Mouse (Mus musculus) naive thymus-derived CD4-positive, alpha-beta T cell, adult 2 months (primary cell): ENCODE results near the gene Atg7.

Experiments
- DNase-seq: peaks from one replicate; pipeline ENCODE4 v3.0.0-alpha.2; 2011; ENCODE audit warnings: low read depth

Gene Atg7

DNA sequence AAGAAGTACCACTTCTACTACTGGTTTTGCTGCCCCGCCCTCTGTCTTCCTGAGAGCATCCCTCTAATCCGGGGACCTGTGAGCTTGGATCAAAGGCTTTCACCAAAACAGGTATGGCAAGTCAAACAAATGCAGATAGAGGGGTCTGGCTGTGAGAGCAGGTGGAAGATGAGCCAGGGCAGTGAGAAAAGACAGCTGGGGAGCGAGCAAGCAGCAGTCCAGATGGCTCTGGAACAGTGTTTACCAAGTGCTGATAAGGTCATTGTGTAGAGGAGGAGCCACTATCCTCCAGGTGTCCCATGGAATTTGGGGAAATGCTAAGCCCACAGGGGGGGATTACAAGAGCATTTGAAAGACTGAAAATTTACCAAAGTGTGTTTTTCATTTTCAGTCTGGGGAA lies 41.5 kb downstream of the Atg7 start:
- no peak for DNase-seq

GRCm38 (mm10) chr6:114685412-114685811 lies 42.5 kb downstream of the Atg7 start:
- no peak for DNase-seq

DNA sequence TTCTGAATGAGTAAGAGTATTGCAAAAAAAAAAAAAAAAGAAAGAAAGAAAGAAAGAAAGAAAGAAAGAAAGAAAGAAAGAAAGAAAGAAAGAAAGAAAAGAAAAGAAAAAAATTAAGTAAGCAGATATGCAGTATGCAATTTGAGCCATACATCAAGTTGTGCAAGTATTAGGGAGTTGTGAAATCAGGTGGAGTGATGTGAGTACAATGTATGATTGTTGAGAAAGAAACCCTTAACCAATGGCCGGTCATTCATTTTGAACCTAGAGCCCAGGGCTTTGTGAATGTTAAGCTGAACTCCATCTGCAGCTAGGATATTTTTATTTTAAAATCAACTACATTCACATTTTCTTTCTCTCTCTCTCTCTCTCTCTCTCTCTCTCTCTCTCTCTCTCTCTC lies 44.1 kb downstream of the Atg7 start:
- no peak for DNase-seq

GRCm38 (mm10) chr6:114690661-114691060 lies 47.8 kb downstream of the Atg7 start:
- DNase-seq: no peak

DNA sequence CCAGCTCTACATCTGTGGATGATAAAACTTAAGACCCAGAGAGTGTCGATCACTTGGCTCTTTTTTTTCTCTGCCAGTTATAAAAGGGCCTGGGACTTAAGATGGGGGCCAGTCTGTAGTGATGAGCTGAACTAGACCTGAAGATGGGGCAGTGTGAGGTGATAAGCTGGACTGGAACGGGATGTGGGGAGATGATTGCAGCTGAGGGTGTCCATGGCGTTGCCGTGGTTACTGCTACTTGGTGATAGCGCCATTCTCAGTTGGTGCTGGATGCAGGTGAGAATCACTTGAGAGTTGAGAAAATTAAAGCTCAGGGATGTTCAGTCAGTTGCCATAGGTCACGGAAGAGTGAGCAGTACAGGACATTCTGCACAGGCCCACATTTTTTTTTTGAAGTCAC lies 48.6 kb downstream of the Atg7 start:
- DNase-seq: no peak

GRCm38 (mm10) chr6:114692691-114693090 lies 49.8 kb downstream of the Atg7 start:
- DNase-seq: no peak

DNA sequence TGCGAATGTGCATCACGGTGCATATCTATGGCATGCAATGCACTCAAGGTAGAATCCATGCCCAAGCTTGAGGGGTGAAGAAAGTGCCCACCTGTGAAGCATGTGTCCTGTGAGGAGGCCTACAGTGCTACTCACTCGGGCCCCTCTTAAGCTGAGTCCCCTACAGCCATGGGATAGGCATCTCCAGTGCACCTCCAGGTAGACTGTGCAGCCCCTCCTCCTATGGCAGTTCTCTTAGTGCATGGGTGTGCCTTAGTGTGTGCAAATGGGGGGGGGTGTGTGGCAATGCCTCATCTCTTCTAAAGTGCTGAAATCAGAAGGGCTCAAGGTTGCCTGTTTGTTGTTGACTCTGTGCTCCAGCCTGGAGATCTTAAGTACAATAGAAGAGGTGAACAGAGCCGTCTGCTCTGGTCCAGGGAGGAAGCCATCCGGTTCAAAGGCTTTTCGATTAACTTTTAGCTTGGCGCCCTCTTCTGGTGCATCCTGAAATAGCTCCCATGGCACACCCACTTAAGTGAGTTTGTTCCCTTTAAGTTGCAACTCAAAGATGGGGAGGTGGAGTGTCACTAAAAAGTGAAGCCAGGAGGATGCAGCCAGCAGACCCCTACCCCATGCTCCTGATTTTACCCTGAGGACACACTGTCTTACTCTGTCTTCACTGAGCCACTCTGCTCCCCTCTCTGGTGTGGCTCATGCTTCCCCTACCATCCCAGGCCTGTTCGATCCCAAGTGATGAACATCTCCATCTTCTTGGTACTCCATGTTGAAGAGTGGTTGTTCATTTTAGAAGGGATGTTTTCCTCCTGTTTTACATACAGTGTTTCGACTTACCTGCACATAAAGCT lies 55.0 kb downstream of the Atg7 start:
- peak; percentile 77 for DNase-seq

DNA sequence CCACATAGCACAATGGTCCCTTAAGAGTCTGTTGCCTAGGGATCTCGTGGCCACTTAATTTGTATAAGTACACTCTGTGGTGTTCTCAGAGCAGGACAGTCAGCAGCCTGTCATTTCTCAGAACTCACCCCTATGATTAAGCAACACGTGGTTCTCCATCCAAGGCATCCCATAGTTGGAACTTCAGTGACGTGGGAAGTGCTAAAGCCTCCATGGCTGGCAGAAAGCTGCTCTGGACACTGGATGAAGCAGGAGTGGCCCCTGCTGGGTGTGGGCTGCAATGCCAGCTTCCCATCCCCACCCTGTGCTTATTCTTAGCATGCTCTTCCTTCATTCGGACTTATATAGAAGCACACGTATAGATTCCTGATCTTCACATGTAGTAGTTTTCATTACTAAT lies 55.7 kb downstream of the Atg7 start:
- DNase-seq: no peak

DNA sequence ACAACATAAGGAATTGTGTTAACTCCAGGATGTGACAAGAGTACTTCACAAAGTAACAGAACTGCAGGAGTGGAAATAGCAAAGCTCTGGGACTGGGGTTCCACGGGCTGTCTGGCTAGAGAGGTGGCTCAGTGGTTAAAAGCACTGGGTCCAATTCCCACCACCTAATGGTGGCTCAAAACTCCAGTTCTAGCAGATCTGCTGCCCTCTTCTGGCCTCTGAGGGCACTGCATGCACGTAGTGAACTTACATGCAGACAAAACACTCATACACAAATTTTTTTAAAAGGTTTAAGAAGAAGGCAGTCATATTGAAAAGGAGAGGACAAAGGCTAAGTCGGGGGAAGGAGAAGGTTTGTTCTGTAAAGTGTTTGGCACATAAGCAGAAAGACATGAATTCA lies 57.8 kb downstream of the Atg7 start:
- peak; percentile 25 for DNase-seq

GRCm38 (mm10) chr6:114707032-114707431 lies 64.1 kb downstream of the Atg7 start:
- no peak for DNase-seq

DNA sequence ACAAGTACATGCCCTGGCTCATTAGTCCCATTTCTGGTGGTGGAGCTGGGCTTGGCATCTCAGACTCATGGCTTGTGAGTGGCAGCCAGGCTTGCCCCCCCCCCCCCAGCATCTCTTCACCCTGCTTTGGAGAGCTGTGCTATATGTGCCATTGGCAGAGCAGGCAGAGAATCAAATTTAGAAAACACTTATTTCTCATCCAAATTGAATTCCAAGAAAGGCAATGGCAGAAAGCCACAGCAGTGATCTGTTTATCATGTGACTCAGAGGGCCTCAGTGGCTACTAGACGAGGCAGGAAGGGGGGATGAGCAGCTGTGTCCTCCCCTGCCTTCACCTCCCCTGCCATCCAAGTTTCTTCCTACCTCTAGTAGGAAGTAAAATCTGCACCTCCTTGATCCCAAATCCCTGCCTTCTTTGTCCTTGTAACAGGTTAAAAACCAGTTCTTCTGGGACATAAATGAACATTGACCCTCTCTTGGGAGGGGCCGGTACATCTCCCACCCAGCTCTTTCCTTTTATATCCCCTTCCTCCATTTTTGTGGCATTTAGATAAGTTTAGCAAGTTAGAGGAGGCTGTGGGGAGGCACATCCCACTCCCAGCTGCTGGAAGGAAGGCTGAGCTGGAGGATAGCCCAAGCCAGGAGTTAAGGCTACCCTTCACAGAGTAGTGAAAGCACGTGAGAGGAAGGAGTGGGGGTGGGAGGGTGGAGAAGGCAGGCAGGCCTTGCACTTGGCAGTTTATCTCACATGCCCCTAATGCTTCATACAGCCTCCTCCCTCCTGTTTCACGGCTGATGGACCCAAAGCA lies 69.5 kb downstream of the Atg7 start:
- DNase-seq: no peak

GRCm38 (mm10) chr6:114713538-114713937 lies 70.6 kb downstream of the Atg7 start:
- no peak for DNase-seq

DNA sequence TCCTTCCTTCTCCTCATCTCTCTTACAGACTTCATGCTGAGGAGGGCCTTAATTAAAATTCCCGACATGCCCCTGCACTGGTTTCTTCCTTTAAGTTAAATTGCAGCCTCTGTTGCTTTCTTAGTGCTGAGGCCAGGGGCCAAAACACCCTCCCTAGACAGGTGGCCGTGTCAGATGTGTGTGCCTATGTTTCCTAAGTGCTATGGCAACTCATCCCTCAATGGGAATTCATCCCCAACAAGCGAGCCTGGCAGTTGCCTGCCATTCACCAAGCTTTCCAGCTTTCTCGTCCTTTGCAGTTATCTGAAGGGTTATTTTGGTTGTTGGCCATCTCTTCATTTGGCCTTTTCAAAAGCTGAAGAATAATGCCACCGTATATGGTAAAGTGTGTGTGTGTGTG lies 71.8 kb downstream of the Atg7 start:
- DNase-seq: no peak

DNA sequence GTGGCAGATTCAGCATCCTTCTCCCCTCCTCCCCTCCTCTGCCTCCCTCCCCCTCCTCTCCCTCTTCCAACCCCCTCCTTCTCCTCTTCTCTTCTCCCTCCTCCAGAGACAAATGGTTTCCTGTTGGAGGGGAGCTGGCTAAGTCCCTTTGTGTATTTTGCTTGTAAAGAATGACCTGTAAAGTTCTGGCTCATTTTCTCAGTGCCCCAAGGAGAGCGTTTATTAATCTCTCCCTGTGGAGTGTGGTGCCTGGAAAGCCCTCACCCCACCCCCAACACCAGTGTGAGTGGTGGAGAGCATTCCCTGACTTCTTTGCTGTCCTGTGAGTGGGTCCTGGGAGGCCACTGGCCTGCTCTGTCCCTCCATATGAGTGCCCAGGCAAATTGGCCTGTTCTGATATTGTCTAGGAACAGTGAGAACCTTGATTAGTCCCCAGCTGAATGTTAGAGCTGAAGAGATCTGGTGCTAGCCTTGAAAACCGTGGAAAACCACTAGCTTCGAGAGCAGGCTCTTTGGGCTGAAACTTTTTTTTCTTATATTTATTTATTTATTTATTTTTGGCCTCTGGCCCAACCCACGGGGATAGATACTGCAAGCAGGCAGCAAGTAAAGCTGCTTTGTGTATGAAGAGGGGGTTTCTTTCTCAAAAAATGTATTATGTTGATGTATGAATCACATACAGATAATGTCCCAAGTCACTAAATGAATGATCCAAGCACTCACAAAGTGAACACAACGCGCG lies 72.6 kb downstream of the Atg7 start:
- no peak for DNase-seq

DNA sequence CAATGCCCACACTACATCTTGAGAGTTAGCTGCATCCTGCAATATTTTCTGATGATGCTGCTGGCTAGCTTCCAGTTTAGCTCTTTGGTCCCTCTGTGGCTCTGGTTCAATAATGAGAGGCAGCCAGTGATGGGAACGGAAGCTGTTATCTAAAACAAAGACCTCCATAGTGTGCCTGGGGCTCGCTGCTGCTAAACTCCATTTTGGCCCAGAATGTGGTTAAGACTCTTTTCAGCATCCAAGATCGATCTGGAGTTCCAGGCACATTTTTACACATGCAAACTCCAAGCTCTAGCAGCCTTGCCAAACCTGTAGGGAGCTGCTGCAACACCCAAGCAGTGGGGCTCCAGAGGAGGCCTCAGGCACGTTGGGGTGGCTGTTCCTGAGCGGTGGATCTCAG lies 76.2 kb downstream of the Atg7 start:
- no peak for DNase-seq

- DNase-seq: no peak
Observed at GRCm38 (mm10) chr6:114719665-114720064, 76.8 kb downstream of the Atg7 start.

DNA sequence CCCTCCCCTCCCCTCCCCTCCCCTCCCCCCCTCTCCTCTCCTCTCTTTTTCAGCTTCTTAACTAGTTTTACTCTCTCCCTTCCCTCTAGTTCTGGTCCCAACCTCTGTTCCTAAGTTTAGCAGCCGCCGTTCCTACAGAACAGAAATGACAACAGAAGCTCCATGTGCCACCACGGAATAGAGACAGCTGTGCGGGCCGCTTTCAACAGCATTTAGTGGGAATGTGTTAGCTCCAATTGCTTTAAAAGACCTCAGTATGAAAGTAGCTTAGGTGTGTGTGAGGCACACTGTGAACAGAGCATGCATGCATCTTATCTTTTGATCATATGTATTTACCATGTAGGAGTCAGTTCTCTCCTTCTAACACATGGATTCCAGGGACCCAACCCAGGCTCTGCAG lies 79.1 kb downstream of the Atg7 start:
- DNase-seq: no peak

DNA sequence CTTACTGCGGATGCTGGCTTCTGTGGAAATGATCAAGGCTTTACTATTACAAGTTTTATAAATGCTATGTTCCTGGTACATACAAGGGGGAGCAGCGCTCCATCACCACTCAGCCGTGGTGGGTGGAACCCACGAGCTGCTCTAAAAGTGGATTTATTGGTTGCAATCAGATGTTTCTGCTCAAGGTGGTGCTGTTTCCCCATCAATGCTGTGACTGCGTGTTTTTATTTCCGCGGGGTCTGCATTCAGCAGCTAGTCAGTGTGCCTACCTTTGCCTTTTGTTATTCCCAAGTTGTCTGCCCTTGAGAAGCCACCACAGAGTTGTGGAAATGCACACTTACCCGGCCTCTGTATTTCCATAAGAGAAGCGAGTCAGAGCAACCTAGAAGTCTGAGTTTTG lies 81.0 kb downstream of the Atg7 start:
- DNase-seq: peak; percentile 61

GRCm38 (mm10) chr6:114724351-114724750 lies 81.5 kb downstream of the Atg7 start:
- no peak for DNase-seq

GRCm38 (mm10) chr6:114725147-114725575 lies 82.3 kb downstream of the Atg7 start:
- no peak for DNase-seq

DNA sequence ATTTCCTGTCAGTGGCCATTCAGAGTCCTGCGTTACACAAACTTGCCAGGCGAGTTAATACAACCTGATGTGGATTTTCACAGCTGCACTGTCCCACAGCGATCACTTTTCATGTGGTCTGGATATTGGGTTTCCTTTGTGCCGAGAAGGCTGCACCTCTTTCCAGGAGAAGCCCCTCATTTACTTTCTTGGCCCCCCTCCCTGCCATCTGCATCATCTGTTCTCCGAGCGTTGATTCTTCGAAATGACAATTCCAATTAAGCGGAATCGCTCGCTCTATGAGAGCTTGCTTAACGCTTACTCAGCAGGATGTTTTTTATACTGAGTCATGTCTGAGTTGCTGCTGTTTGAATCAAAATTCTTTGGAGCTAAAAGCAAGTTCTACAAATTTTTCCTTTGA lies 83.8 kb downstream of the Atg7 start:
- DNase-seq: no peak

- no peak for DNase-seq
Observed at GRCm38 (mm10) chr6:114733156-114733555, 90.3 kb downstream of the Atg7 start.

DNA sequence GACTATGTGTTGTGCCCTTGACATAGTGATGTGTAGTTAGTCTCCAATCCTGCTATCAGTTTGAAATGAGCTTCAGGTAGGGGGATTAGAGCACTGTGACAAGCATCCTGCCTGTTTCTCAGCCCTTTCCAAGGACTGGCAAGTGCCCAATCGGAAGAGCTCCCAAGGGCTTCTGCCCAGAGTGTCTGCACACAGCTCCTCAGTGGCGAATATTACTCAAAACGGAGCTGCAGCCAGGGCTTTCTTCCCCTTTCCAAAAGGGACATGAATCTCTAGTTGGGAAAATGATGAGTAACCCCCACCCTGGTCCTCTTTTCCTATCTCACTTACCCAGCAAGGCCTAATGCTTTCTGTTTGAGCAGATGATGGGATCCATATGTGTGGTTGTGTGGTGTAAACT lies 90.8 kb downstream of the Atg7 start:
- no peak for DNase-seq
